In the genomic region with DNA sequence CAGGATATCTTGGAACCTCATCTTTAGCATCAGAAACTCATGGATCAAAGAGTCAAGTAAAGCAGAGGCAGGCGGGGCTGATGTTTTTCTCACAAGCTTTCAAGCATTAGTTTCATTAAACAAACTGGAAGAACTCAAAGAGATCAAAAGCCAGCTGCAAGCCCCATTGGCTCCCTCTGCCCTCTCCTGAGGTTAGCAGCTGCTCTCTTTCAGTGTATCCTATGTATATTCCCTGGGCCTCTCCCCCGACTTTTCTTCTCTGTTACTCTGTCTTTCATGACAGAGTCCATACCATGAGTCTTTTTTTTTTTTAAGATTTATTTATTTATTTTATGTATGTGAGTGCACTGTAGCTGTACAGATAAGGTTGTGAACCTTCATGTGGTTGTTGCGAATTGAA, we compare ENCODE assay signal across 24 mouse cellular contexts. TPM values are rescaled to one million over a fixed set of nuclear protein-coding genes. Genes with fewer than 3 reads are reported as not detected.
"Had no signal": no experiment of that assay in that cellular context is flagged by ENCODE, and none has a peak within 500 bp of the region (broad histone marks: within the 10 kb centered on the region; RNA-seq: fewer than 3 reads in every experiment).

No protein-coding gene starts in this region.

- H3K27ac ChIP-seq: kidney, embryonic 15.5 days; layer of hippocampus, adult 2 months; limb, embryonic 10.5 days; limb, embryonic 13.5 days; liver, embryonic 12.5 days; liver, embryonic 15.5 days; neural tube, embryonic 12.5 days; neural tube, embryonic 15.5 days had no signal

- H3K4me1 ChIP-seq: limb, embryonic 10.5 days; neural tube, embryonic 12.5 days had no signal

- H3K4me2 ChIP-seq: intestine, embryonic 15.5 days; kidney, embryonic 15.5 days; limb, embryonic 13.5 days; liver, embryonic 12.5 days; liver, embryonic 15.5 days; midbrain, embryonic 11.5 days; neural tube, embryonic 12.5 days; neural tube, embryonic 15.5 days had no signal

- H3K9ac ChIP-seq: intestine, embryonic 15.5 days; kidney, embryonic 15.5 days; limb, embryonic 13.5 days; liver, embryonic 12.5 days; liver, embryonic 15.5 days; neural tube, embryonic 12.5 days; neural tube, embryonic 15.5 days had no signal

- H3K36me3 ChIP-seq: intestine, embryonic 15.5 days; kidney, embryonic 15.5 days; limb, embryonic 10.5 days; limb, embryonic 13.5 days; liver, embryonic 12.5 days; liver, embryonic 15.5 days; neural tube, embryonic 12.5 days; neural tube, embryonic 15.5 days had no signal

- H3K9me3 ChIP-seq: intestine, embryonic 15.5 days; kidney, embryonic 15.5 days; limb, embryonic 10.5 days; limb, embryonic 13.5 days; liver, embryonic 12.5 days; liver, embryonic 15.5 days; neural tube, embryonic 12.5 days; neural tube, embryonic 15.5 days had no signal

- ATAC-seq: intestine, embryonic 15.5 days; liver, embryonic 12.5 days had no signal

- H3K4me3 ChIP-seq: intestine, embryonic 15.5 days; kidney, embryonic 15.5 days; layer of hippocampus, adult 2 months; limb, embryonic 10.5 days; limb, embryonic 13.5 days; liver, embryonic 12.5 days; liver, embryonic 15.5 days; neural tube, embryonic 12.5 days; neural tube, embryonic 15.5 days had no signal

- DNase-seq: kidney, adult 11 months; kidney, adult 8-10 months; kidney, postnatal 25 days; layer of hippocampus, adult 9-11 months; liver; midbrain, embryonic 14.5 days; right cerebral cortex, adult 18-20 months; right cerebral cortex, postnatal 14 days; right cerebral cortex, postnatal 4 days; thymus, adult 2 months; thymus, postnatal 14 days; thymus, postnatal 4 days had no signal

- H3K27me3 ChIP-seq: intestine, embryonic 15.5 days; neural tube, embryonic 15.5 days had no signal

RNA-seq across cellular contexts. Expression of gene Birc7, which starts 31.4 kb away (rescaled TPM):
- polyA plus RNA-seq: intestine, embryonic 15.5 days; kidney, embryonic 15.5 days; large intestine, adult 2 months; limb, embryonic 10.5 days; limb, embryonic 13.5 days; liver, embryonic 12.5 days; liver, embryonic 15.5 days; neural tube, embryonic 15.5 days; stomach, embryonic 16.5 days had no signal
